Mouse (Mus musculus): ENCODE measurements around the gene Ube2e3. TPM values are rescaled to one million over a fixed set of nuclear protein-coding genes. Genes with fewer than 3 reads are reported as not detected.

The Ube2e3 gene
- polyA plus RNA-seq (2017; shearing (Covaris generic)) = 20.3 TPM

DNA sequence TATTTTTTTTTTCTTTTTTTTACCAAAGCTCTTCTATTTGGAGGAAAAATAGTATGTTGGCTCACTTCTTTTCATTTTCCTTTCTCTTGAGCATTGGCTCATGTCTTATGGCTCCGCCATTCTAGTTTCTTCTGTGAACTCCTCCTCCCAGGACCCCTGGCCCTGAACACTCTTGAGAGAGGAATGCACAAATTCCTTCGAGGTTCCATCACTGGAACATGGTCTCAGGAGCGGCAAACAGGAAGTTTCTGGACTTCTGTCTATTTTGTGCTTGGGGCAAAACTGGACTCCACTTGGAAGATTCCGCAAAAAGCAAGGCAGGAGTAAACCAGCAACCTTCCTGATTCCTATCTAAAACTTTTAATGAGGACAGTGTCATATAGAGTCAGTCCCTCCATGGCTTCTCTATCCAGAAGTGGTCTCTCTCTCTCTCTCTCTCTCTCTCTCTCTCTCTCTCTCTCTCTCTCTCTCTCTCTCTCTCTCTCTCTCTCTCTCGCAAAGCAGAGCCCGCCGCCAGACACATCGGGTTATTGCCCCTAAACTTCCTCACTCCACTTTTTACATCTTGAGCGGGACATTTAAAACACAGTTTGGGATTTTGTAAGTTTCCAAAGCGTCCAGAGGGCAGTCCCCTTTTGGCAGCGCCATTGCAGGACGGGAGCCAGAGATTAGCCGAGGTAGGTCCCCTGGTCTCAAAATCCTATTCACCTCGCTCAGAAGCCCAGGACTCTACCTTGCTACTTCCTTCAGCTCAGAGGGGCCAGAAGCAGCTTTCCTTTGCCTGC is at the start of gene Ube2e3:
Gene Ube2e3, plus strand, starts transcription at position 399 of the 785 bp plus-strand sequence.

Data from CD4-positive, CD25-positive, alpha-beta regulatory T cell (primary cell).